In the genomic region with DNA sequence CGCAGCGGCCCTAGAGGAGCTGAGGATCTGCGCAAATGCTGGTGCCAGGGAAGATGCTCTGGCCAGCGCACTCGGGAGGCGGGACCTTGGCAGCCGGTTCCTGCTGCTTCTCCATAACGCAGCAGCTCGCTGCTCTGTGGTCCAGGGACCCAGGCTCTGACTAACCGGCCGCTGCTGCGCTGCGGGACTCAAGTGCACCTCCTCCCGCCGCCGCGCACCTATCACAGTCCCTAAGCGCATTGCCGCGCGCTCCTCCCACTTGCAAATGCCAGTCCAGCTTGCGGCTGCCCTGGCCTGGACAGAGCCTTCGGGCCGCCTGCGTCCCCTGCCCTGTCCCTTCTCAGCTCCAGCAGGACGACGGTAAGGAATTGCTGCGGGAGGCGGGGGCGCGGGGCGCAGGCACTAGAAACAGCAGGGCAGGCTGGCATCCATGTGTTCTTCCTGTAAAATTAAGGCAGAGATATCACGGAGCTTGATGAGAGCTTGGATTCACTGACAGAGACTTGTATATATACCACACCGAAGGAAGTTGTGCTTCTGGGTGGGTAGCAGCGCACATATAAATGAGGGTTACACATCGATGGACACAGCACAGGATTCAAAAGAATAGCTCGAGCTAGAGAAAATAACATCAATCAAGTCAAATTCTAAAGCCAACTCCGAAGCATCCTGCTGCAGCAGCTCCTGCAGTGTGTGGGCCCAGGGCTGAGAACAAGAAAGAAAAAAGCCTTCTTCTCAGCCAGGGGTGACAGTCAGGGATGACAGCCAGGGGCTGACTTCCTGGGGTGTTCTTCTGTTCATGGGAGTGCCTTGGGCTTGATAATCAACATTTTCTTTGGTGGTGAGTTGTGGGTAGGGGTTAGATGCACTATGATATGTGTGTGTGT, we compare ENCODE assay signal across 8 mouse cellular contexts. TPM values are rescaled to one million over a fixed set of nuclear protein-coding genes. Genes with fewer than 3 reads are reported as not detected.
DNase-seq lines count a peak whose midpoint lies in the region; ATAC-seq and TF ChIP-seq lines count a peak whose summit lies in the region.

No protein-coding gene starts in this region.

- no peaks in the 10 kb centered on the region for H3K36me3 ChIP-seq in intestine, embryonic 16.5 days (ENCODE audit: control insufficient read depth, insufficient read depth, low read length)
- H3K36me3 ChIP-seq in midbrain, postnatal 0 days (ENCODE audit: insufficient read depth, low read length), result no peaks in the 10 kb centered on the region

- 0 out of 2 replicates have a peak overlapping the region, but pooled peaks have one; percentile 2 for H3K4me3 ChIP-seq in gastrocnemius, adult 2 months
- peak overlapping the region; percentile 44 for H3K4me3 ChIP-seq in intestine, embryonic 16.5 days (ENCODE audit: low read length)
- H3K4me3 ChIP-seq in midbrain, postnatal 0 days (ENCODE audit: low read depth, low read length), result peak overlapping the region; percentile 61

- WGBS in intestine, embryonic 16.5 days, result 4% methylated on average over 38 of the region's 38 CpGs
- under 1% methylated on average over 38 of the region's 38 CpGs for WGBS in midbrain, postnatal 0 days

- ATAC-seq in intestine, embryonic 16.5 days, result peak; percentile 48; the same call in 1 of the 2 replicates
- peak; percentile 81 for ATAC-seq in midbrain, postnatal 0 days (ENCODE audit: low FRiP score)
- ATAC-seq in activated CD4-positive, CD25-positive, alpha-beta regulatory T cell, adult 4 months, result no peak

- peaks cover 18% of the 10 kb centered on the region for H3K27me3 ChIP-seq in intestine, embryonic 16.5 days (replicated peaks; ENCODE audit: control insufficient read depth, insufficient read depth, low read length)
- H3K27me3 ChIP-seq in midbrain, postnatal 0 days (ENCODE audit: insufficient read depth, low read length), result no peaks in the 10 kb centered on the region

- intact Hi-C loops in gastrocnemius, adult 2 months (cut with DNase I), result no loop called here
- intact Hi-C loops in left cerebral cortex, postnatal 14 days (cut with DNase I), result no loop called here

- peaks cover 6% of the 10 kb centered on the region; the same call in 1 of the 2 replicates for H3K4me1 ChIP-seq in intestine, embryonic 16.5 days (ENCODE audit: control insufficient read depth, insufficient read depth, low read length)
- 0 out of 2 replicates have a peak, but pooled peaks cover 4% of the 10 kb centered on the region for H3K4me1 ChIP-seq in midbrain, postnatal 0 days (ENCODE audit: insufficient read depth, low read length)

- no peak overlapping the region for H3K27ac ChIP-seq in gastrocnemius, adult 2 months
- H3K27ac ChIP-seq in intestine, embryonic 16.5 days (ENCODE audit: low read length), result no peak overlapping the region
- H3K27ac ChIP-seq in midbrain, postnatal 0 days (ENCODE audit: low read depth, low read length), result peak overlapping the region; percentile 68

- peak overlapping the region; percentile 53; the same call in 1 of the 2 replicates for H3K9ac ChIP-seq in intestine, embryonic 16.5 days (ENCODE audit: low read depth, low read length)
- H3K9ac ChIP-seq in midbrain, postnatal 0 days (replicated peaks; ENCODE audit: low read length, poor library complexity, severe bottlenecking), result peak overlapping the region; percentile 72

- DNase-seq in gastrocnemius, adult 2 months, result peak; percentile 61
- no peak for DNase-seq in gastrocnemius, adult 18-20 months (ENCODE audit: low spot score)
- DNase-seq in cerebellum, postnatal 10 days, result peak; percentile 84 to 91
- DNase-seq in frontal cortex, postnatal 25 days (ENCODE audit: low spot score in 2 of 2), result peak; percentile 25 to 37
- peak; percentile 32 to 55 for DNase-seq in left cerebral cortex, postnatal 14 days (ENCODE audit: low spot score in 2 of 2)
- DNase-seq in midbrain, postnatal 0 days (ENCODE audit: low spot score), result peak; percentile 76

- H3K4me2 ChIP-seq in intestine, embryonic 16.5 days (ENCODE audit: low read depth, low read length), result peak overlapping the region; percentile 69
- H3K4me2 ChIP-seq in midbrain, postnatal 0 days (ENCODE audit: low read depth, low read length, poor library complexity, severe bottlenecking), result peak overlapping the region; percentile 90

- H3K9me3 ChIP-seq in intestine, embryonic 16.5 days (ENCODE audit: control insufficient read depth, low read length), result no peaks in the 10 kb centered on the region
- H3K9me3 ChIP-seq in midbrain, postnatal 0 days (ENCODE audit: low read length), result no peaks in the 10 kb centered on the region

- TF ChIP-seq CTCF in gastrocnemius, adult 2 months (IDR thresholded peaks at IDR 0.05), result no peak
- peak; percentile 16; the same call in 1 of the 2 replicates for TF ChIP-seq CTCF in midbrain, postnatal 0 days (IDR thresholded peaks at IDR 0.05)

RNA-seq across cellular contexts. Expression of gene B3galt5, which starts 45.4 kb away (rescaled TPM):
- not detected for total RNA-seq in gastrocnemius, adult 2 months (2021)
- not detected for total RNA-seq in gastrocnemius, adult 18-20 months (2021)
- polyA plus RNA-seq in intestine, embryonic 16.5 days (2015; fragmentation: Nextera tagmentation; extraction: Ambion mirVana), result 1.4 and 2.1 TPM in 2 replicates
- 10 to 100 TPM in 1 of 2 experiments, 1 to 10 TPM in 1; 7.0 to 10.8 TPM for total RNA-seq in left cerebral cortex, postnatal 14 days (2021)
- total RNA-seq in midbrain, postnatal 0 days (2014; rRNA removed), result 9.0 and 12.1 TPM in 2 replicates
- 5.9 and 6.1 TPM in 2 replicates for polyA plus RNA-seq in midbrain, postnatal 0 days (2015; fragmentation: Nextera tagmentation; extraction: Ambion mirVana)
- polyA plus RNA-seq in activated CD4-positive, CD25-positive, alpha-beta regulatory T cell, adult 4 months (2017; shearing (Covaris generic)), result 1 to 10 TPM in 1 of 2 experiments, under 1 TPM in 1; 0.89 to 1.1 TPM

Comparison
In these comparisons a context has a peak if more than half of its experiments do, and no peak if none do; other contexts are left out.
1. H3K4me3 ChIP-seq: peak in every context shown above with its lines; median percentile 61 in midbrain, postnatal 0 days; 44 in intestine, embryonic 16.5 days; 2 in gastrocnemius, adult 2 months.